Mouse (Mus musculus): ENCODE data around the gene Ascl5.

DNA sequence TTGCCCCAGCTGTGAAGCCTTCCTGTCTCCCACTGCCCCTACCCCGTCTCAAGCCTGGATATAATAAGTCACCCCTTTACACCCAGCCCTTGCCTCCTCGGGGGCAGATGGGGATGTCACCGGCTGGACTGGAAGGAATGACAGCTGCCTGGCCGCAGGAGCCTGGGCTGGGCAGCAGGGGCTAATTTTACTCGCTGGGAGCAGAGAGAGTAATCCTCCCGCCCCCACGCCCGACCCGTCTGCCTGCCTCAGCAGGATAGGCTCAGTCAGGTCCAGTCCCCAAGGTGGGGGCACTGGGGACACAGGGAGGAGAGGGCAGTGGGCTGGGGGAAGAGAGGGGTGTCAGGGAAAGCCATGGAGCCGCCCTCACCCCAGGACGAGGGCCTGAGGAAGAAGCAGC, 1.9 kb downstream of the Ascl5 start, which contains the start of gene Cacna1s:
- TF ChIP-seq CTCF (conservative IDR thresholded peaks at IDR 0.05; ENCODE audit: insufficient read depth, insufficient read length, low read depth, low read length) (no peak), POLR2A (IDR thresholded peaks at IDR 0.05; ENCODE audit: low read depth, low read length) (no peak)
